Mouse (Mus musculus): ENCODE data around the gene Aph1b.

DNA sequence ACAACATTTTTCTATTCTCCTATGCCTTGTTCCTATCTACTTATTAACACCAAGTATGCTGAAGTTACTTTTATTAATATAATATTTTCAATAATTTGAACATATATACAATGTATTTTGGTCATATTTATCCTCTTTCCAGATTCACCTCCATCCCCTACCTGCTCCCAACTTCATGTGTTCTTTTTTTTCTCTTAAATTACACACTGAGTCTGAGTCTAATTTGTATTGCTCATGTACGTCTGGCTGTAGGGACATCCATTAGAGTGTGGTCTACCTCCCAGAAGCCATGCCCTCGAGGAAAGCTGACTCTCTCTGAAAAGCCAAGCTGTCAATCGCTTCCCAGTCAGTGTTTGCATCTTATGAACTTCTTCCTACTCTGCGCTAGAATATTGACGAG lies 1.4 kb upstream of the Aph1b start, which contains the start of gene Gm10647:
- TF ChIP-seq CTCF (IDR thresholded peaks at IDR 0.05; ENCODE audit: borderline replicate concordance, extremely low read depth, insufficient read depth, insufficient read length): no peak
- no peak for TF ChIP-seq POLR2A (IDR thresholded peaks at IDR 0.05; ENCODE audit: borderline replicate concordance, extremely low read depth, insufficient read depth, insufficient read length, poor library complexity, severe bottlenecking)

Data from brain, embryonic 14.5 days (tissue).